Mouse (Mus musculus) E14TG2a.4 (cell line): ENCODE results near the gene Lrwd1.

Experiments
- CTCF ChIP-seq: conservative IDR thresholded peaks from 2 replicates; pipeline ENCODE4 v1.5.1; 2014; ENCODE audit warnings: low read length
- POU5F1 ChIP-seq: IDR thresholded peaks from 2 replicates; pipeline ENCODE4 v1.6.1; 2014; ENCODE audit warnings: low read length, borderline replicate concordance

GRCm38 (mm10) chr5:136167296-136167695 is 31.4 kb upstream of the Lrwd1 start:
- TF ChIP-seq CTCF, result no peak
- no peak for TF ChIP-seq POU5F1
